ENCODE assay signal across 9 mouse cellular contexts in genomic region chr4:123527607-123528010, GRCm38 (mm10).
A peak's percentile ranks its signal among the peaks of the same experiment; 100 is the strongest.
DNase-seq lines count a peak whose midpoint lies in the region; ATAC-seq and TF ChIP-seq lines count a peak whose summit lies in the region.
"Had no signal": no experiment of that assay in that cellular context is flagged by ENCODE, and none has a peak within 500 bp of the region (broad histone marks: within the 10 kb centered on the region; RNA-seq: fewer than 3 reads in every experiment).

No protein-coding gene starts in this region.

- no peak overlapping the region for H3K9ac ChIP-seq in liver, adult 2 months (ENCODE audit: low read depth, low read length)
- H3K9ac ChIP-seq in hindbrain, embryonic 11.5 days (ENCODE audit: low read depth, low read length): peak overlapping the region; percentile 23; the same call in 1 of the 2 replicates
- no peak overlapping the region for H3K9ac ChIP-seq in stomach, embryonic 15.5 days

- H3K4me2 ChIP-seq in hindbrain, embryonic 11.5 days (replicated peaks; ENCODE audit: low read depth, low read length): peak overlapping the region; percentile 21
- peak overlapping the region; percentile 47 for H3K4me2 ChIP-seq in stomach, embryonic 15.5 days

- H3K27me3 ChIP-seq in liver, adult 2 months (ENCODE audit: control insufficient read depth, insufficient read depth, low read length): no peaks in the 10 kb centered on the region
- no peaks in the 10 kb centered on the region for H3K27me3 ChIP-seq in forebrain, embryonic 10.5 days (ENCODE audit: poor library complexity, severe bottlenecking)
- no peaks in the 10 kb centered on the region for H3K27me3 ChIP-seq in hindbrain, embryonic 11.5 days (ENCODE audit: control insufficient read depth, insufficient read depth, low read length)
- no peaks in the 10 kb centered on the region for H3K27me3 ChIP-seq in midbrain, embryonic 10.5 days (ENCODE audit: low read depth, poor library complexity, severe bottlenecking)
- H3K27me3 ChIP-seq in stomach, embryonic 15.5 days (replicated peaks): no peaks in the 10 kb centered on the region

- intact Hi-C loops in left cerebral cortex, postnatal 10 days (cut with DNase I): loop anchor here (5.0 kb wide), 1 partner anchor 140 kb away; no protein-coding TSS in a partner anchor

- H3K4me3 ChIP-seq in liver, adult 2 months (ENCODE audit: insufficient read depth, low read depth, low read length): no peak overlapping the region; the same call in 1 of the 2 replicates
- peak overlapping the region; percentile 45 for H3K4me3 ChIP-seq in forebrain, embryonic 10.5 days
- no peak overlapping the region for H3K4me3 ChIP-seq in hindbrain, embryonic 11.5 days (ENCODE audit: low read depth, low read length)
- peak overlapping the region; percentile 44 for H3K4me3 ChIP-seq in midbrain, embryonic 10.5 days
- peak overlapping the region; percentile 33 for H3K4me3 ChIP-seq in stomach, embryonic 15.5 days (replicated peaks)

- no peak for TF ChIP-seq POLR2A in liver, adult 2 months (IDR thresholded peaks at IDR 0.05; ENCODE audit: extremely low read depth, insufficient read depth, low read length)

- TF ChIP-seq CTCF in liver, adult 2 months (IDR thresholded peaks at IDR 0.05; ENCODE audit: low read depth, low read length): no peak

- no peaks in the 10 kb centered on the region for H3K36me3 ChIP-seq in liver, adult 2 months (ENCODE audit: control insufficient read depth, insufficient read depth, low read length)
- H3K36me3 ChIP-seq in forebrain, embryonic 10.5 days (replicated peaks): peaks cover 8% of the 10 kb centered on the region; the same call in 1 of the 2 replicates
- H3K36me3 ChIP-seq in hindbrain, embryonic 11.5 days (ENCODE audit: control insufficient read depth, insufficient read depth, low read length): no peaks in the 10 kb centered on the region
- peaks cover 4% of the 10 kb centered on the region for H3K36me3 ChIP-seq in midbrain, embryonic 10.5 days
- no peaks in the 10 kb centered on the region for H3K36me3 ChIP-seq in stomach, embryonic 15.5 days

- ATAC-seq in hindbrain, embryonic 11.5 days (ENCODE audit: low FRiP score): no peak
- ATAC-seq in stomach, embryonic 15.5 days (ENCODE audit: insufficient read depth, low FRiP score, low read depth): peak; percentile 49

- H3K4me1 ChIP-seq in liver, adult 2 months (ENCODE audit: control insufficient read depth, insufficient read depth, low read length): peaks cover 14% of the 10 kb centered on the region
- peaks cover 51% of the 10 kb centered on the region for H3K4me1 ChIP-seq in forebrain, embryonic 10.5 days
- peaks cover 3% of the 10 kb centered on the region; the same call in 1 of the 2 replicates for H3K4me1 ChIP-seq in hindbrain, embryonic 11.5 days (replicated peaks; ENCODE audit: control insufficient read depth, insufficient read depth, low read length)
- peaks cover 53% of the 10 kb centered on the region for H3K4me1 ChIP-seq in midbrain, embryonic 10.5 days
- H3K4me1 ChIP-seq in stomach, embryonic 15.5 days: peaks cover 12% of the 10 kb centered on the region

- peak overlapping the region; percentile 53; the same call in 1 of the 2 replicates for H3K27ac ChIP-seq in liver, adult 2 months (replicated peaks; ENCODE audit: insufficient read depth, low read depth, low read length)
- H3K27ac ChIP-seq in forebrain, embryonic 10.5 days: peak overlapping the region; percentile 78
- peak overlapping the region; percentile 59 for H3K27ac ChIP-seq in hindbrain, embryonic 11.5 days (ENCODE audit: low read depth, low read length)
- peak overlapping the region; percentile 82 for H3K27ac ChIP-seq in midbrain, embryonic 10.5 days (replicated peaks)
- H3K27ac ChIP-seq in stomach, embryonic 15.5 days: peak overlapping the region; percentile 67

- WGBS in liver, adult 2 months: 8% methylated on average over 8 of the region's 8 CpGs
- WGBS in forebrain, embryonic 10.5 days: 3% methylated on average over 8 of the region's 8 CpGs
- 4% methylated on average over 8 of the region's 8 CpGs for WGBS in hindbrain, embryonic 11.5 days
- 4% methylated on average over 8 of the region's 8 CpGs for WGBS in midbrain, embryonic 10.5 days
- 10% methylated on average over 8 of the region's 8 CpGs for WGBS in stomach, embryonic 15.5 days

- H3K9me3 ChIP-seq in forebrain, embryonic 10.5 days: no peaks in the 10 kb centered on the region
- H3K9me3 ChIP-seq in hindbrain, embryonic 11.5 days (ENCODE audit: control insufficient read depth, low read length): no peaks in the 10 kb centered on the region
- no peaks in the 10 kb centered on the region for H3K9me3 ChIP-seq in midbrain, embryonic 10.5 days (replicated peaks)
- H3K9me3 ChIP-seq in stomach, embryonic 15.5 days: no peaks in the 10 kb centered on the region
- H3K9me3 ChIP-seq: G1E had no signal

- H3K79me2 ChIP-seq in liver, adult 2 months (ENCODE audit: control insufficient read depth, insufficient read depth, low read length): peaks cover 38% of the 10 kb centered on the region

- peak; percentile 80 for DNase-seq in liver, adult 2 months (ENCODE audit: extremely low read depth, low read depth, low spot score)
- no peak for DNase-seq in liver
- DNase-seq in forebrain, embryonic 10.5 days (ENCODE audit: extremely low spot score, low spot score): peak; percentile 30
- DNase-seq in hindbrain, embryonic 11.5 days (ENCODE audit: low spot score): peak; percentile 37
- DNase-seq in left cerebral cortex, postnatal 10 days (ENCODE audit: extremely low spot score in 1 of 2, low spot score in 2 of 2): peak; percentile 40 to 43
- DNase-seq in midbrain, embryonic 10.5 days (ENCODE audit: low spot score): peak; percentile 27
- no peak for DNase-seq in natural killer cell, adult 2 months (ENCODE audit: low spot score in 2 of 2)

Comparison
In these comparisons a context has a peak if more than half of its experiments do, and no peak if none do; other contexts are left out.
1. DNase-seq: peak in liver, adult 2 months (single experiment), forebrain, embryonic 10.5 days (single experiment), hindbrain, embryonic 11.5 days (single experiment), left cerebral cortex, postnatal 10 days (2 of 2) and midbrain, embryonic 10.5 days (single experiment); none in liver (single experiment) and natural killer cell, adult 2 months (0 of 2).
2. H3K4me3 ChIP-seq: peak in forebrain, embryonic 10.5 days (single experiment), midbrain, embryonic 10.5 days (single experiment) and stomach, embryonic 15.5 days (single experiment); none in liver, adult 2 months (single experiment) and hindbrain, embryonic 11.5 days (single experiment).
3. Peak in every context shown above with its lines, with median percentiles within 50 percentile points of each other: H3K27ac ChIP-seq.